Mouse (Mus musculus) left cerebral cortex, postnatal 14 days (tissue): ENCODE results near the gene Nfat5. TPM values are rescaled to one million over a fixed set of nuclear protein-coding genes. Genes with fewer than 3 reads are reported as not detected.

Experiments used
- total RNA-seq, 2 experiments: library from RNA; stranded (reverse); gene quantifications; 2 replicates each; pipeline ENCODE4 v1.2.3; 2021

The Nfat5 gene
- total RNA-seq, 2 experiments from 2014 or later: 35.6 to 45.5 TPM

Other genes with a start within 250 kb of the Nfat5 start
- gene Pdf, start 244.9 kb upstream of the Nfat5 start, total RNA-seq: 10 to 100 TPM; 28.3 to 29.8 TPM
- gene Cog8, start 236.8 kb upstream of the Nfat5 start, total RNA-seq: 10 to 100 TPM; 26.5 to 29.5 TPM
- 10 to 100 TPM; 43.4 to 53.6 TPM for gene Nip7, start 236.6 kb upstream of the Nfat5 start, total RNA-seq
- gene Tmed6, start 227.8 kb upstream of the Nfat5 start, total RNA-seq: not detected
- 10 to 100 TPM; 37.1 to 37.5 TPM for gene Terf2, start 196.9 kb upstream of the Nfat5 start, total RNA-seq
- 10 to 100 TPM; 83.4 to 84.5 TPM for gene Cyb5b, start 142.8 kb upstream of the Nfat5 start, total RNA-seq
- gene Nqo1, start 109.7 kb downstream of the Nfat5 start, total RNA-seq: 1 to 10 TPM; 3.2 to 4.1 TPM
- 10 to 100 TPM; 33.3 to 34.6 TPM for gene Nob1, start 131.6 kb downstream of the Nfat5 start, total RNA-seq
- 10 to 100 TPM; 31.7 to 36.2 TPM for gene Wwp2, start 142.9 kb downstream of the Nfat5 start, total RNA-seq